Mouse (Mus musculus): Measurements from ENCODE around the gene 2610008E11Rik.
A peak's percentile ranks its signal among the peaks of the same experiment; 100 is the strongest.
"Not testable (repeated sequence)": the region's sequence is repeated elsewhere in the genome, so short reads cannot be mapped to it uniquely, and the experiment has no call there.

Gene 2610008E11Rik

DNA sequence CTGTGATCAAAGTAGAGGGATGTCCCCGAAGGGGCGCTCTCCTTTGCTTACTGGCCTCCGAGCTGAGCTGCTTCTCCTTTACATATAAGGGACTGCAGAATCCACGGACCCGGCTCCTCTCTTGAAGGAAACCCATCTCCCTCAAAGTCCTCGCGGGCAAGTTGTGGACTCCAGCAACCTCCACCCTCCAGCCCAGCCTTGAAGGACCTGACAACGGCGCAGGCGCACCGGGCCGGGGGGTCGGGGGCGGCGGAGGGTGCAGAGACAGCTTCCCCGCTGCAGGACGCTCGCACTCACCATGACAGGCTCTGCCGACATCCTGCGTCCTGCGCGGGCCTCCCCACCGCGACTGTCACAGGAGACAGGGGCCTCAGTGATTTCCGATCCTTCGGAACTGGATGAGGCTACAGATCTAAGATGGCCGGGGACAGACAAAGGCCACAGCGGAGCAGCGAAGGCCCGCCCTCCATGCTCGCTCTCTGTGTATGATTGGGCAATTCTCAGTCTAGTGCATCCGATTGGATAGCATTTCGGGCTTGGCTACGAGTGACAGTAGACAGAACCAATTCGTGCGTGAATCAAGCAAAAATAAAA lies at the start of gene 2610008E11Rik:
2610008E11Rik (minus strand) TSS at position 440 of the 594 bp plus-strand sequence.
- DNase-seq (ENCODE audit: low spot score in 2 of 2), result peak; percentile 93 to 94

GRCm38 (mm10) chr10:79116125-79116849 lies 18.9 kb upstream of the 2610008E11Rik start:
- peak in 1 of 2 experiments; percentile 27 for DNase-seq (ENCODE audit: low spot score in 2 of 2)

DNA sequence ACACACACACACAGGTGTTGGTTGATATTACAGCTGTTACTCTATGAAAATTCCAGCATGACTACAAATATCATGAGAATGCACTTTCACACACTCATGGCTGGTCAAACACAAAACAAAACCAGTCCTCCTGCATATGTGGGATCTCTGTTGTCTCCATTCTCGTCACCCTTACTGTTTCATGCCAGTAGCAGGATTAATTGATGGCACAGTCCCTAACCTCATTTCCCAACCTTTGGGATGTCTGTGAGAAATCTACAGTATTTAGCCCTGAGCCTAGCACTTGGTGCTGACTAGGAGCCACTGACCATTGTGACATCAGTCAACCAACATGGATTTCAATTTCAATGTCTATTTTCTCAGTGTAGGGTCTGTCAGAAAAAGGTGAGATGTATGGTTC lies 17.7 kb upstream of the 2610008E11Rik start:
- DNase-seq (ENCODE audit: low spot score in 2 of 2), result no peak

DNA sequence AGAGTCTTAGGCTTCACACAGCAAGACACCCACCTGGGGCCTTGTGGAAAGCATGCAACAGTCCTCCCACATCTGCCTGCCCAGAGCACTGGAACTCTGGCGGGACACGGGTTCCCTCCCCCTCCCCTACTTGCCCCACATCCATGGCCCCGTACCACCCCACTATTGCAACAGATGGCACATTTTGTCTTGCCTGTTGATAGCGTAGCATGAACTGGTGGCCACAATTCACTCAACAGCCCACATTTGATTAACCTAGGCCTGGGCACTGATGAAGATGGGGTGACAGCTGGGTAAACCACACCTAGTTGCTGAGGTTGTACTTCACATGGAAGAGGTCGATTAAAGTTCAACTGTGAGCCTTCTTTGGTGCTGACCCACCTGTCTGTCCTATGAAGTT lies 13.1 kb upstream of the 2610008E11Rik start:
- DNase-seq (ENCODE audit: low spot score in 2 of 2), result no peak

DNA sequence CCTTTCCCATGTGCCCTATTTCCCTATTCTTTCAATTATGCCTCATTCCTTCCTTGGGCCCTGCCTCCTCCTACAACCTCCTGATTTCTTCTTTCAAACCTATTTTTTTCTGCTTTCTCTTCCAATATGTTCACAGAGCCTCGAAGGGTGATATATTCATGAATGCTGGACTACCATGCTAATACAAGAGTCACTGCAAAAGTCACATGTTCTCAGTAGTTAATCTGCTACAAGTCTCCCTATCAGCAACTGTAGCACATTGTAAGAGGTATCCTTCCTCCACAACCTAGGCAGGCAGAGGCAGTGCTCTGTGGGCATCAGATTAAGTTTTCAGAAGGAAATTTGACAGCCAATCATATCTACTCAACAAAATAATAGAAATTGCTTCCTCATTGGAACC lies 11.8 kb upstream of the 2610008E11Rik start:
- no peak for DNase-seq (ENCODE audit: low spot score in 2 of 2)

DNA sequence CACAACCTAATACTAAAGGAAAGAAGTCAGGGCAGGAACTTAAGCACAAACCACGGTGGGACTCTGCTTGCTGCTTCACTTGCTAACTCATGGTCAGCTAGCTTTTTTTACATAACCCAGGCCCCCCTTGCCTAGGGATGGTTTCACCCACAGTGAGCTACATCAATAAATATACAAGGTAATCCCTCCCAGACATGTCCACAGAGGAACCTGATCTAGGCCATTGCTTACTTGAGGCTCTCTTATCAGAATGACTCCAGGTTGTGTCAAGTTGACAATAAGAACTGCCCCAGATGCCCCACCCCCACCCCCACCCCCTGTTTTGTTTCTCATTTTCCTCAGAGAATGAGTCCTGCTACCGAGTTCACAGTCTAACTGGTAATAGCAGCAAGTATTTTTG lies 10.1 kb upstream of the 2610008E11Rik start:
- no peak for DNase-seq (ENCODE audit: low spot score in 2 of 2)

- DNase-seq (ENCODE audit: low spot score in 2 of 2), result no peak
Observed at GRCm38 (mm10) chr10:79106325-79107282, 9.2 kb upstream of the 2610008E11Rik start.

GRCm38 (mm10) chr10:79096706-79097105 lies 694 bp downstream of the 2610008E11Rik start:
- DNase-seq (ENCODE audit: low spot score in 2 of 2), result no peak

- DNase-seq (ENCODE audit: low spot score in 2 of 2), result no peak
Observed at GRCm38 (mm10) chr10:79091731-79092130, 5.7 kb downstream of the 2610008E11Rik start.

- DNase-seq (ENCODE audit: low spot score in 2 of 2), result no peak
Observed at GRCm38 (mm10) chr10:79089000-79089399, 8.4 kb downstream of the 2610008E11Rik start.

- no peak for DNase-seq (ENCODE audit: low spot score in 2 of 2)
Observed at GRCm38 (mm10) chr10:79086577-79086976, 10.8 kb downstream of the 2610008E11Rik start.

- DNase-seq (ENCODE audit: low spot score in 2 of 2), result not testable (repeated sequence)
Observed at GRCm38 (mm10) chr10:79057370-79057769, 40.0 kb downstream of the 2610008E11Rik start.

GRCm38 (mm10) chr10:79042457-79042856 lies 54.9 kb downstream of the 2610008E11Rik start:
- not testable (repeated sequence) for DNase-seq (ENCODE audit: low spot score in 2 of 2)

DNA sequence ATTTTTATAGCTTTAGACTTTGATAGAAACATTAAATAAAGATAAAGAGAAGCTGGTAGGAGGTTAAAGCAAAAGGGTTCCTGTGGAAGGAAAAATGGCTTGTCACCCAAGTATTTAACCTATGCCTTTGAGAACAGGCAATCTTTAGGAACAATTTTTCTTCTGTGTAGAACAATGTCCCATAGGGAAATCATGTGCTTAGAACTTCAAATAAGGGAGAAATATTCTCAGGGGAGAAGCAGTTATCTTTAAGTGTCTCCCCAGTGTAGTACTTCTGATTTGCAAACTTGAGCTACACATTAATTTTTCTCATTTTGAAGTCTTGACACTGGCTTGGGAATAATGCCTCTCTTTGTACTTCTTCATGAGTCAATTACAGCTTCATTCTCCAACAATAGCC lies 69.0 kb downstream of the 2610008E11Rik start, which contains the start of gene Olfr57:
Olfr57 (plus strand) TSS at position 301 of the 400 bp plus-strand sequence.
- DNase-seq (ENCODE audit: low spot score in 2 of 2), result no peak

Data from frontal cortex, postnatal 10 days (tissue).